Mouse (Mus musculus) megakaryocyte, embryonic 14.5 days (primary cell): Measurements from ENCODE around the gene Selenon. TPM values are rescaled to one million over a fixed set of nuclear protein-coding genes. Genes with fewer than 3 reads are reported as not detected.
A peak's percentile ranks its signal among the peaks of the same experiment; 100 is the strongest.
"Not testable (repeated sequence)": the region's sequence is repeated elsewhere in the genome, so short reads cannot be mapped to it uniquely, and the experiment has no call there.

Source experiments
- H3K27me3 ChIP-seq: replicated peaks from 2 replicates; pipeline ENCODE3; 2012; ENCODE audit warnings: inconsistent platforms
- H3K36me3 ChIP-seq: replicated peaks from 2 replicates; pipeline ENCODE3; 2012; ENCODE audit warnings: low read length, inconsistent platforms, mixed read lengths
- H3K4me1 ChIP-seq: 2 replicates; pipeline ENCODE4 v1.6.1; 2012; ENCODE audit warnings: inconsistent platforms
- H3K4me3 ChIP-seq: replicated peaks from 2 replicates; pipeline ENCODE3; 2012; ENCODE audit warnings: moderate library complexity, mild to moderate bottlenecking, inconsistent platforms
- H3K9me3 ChIP-seq: 2 replicates; pipeline ENCODE4 v1.6.1; 2012; ENCODE audit warnings: inconsistent platforms
- FLI1 ChIP-seq: IDR thresholded peaks from 2 replicates; pipeline ENCODE4 v1.6.1; 2012; ENCODE audit warnings: low read length, inconsistent platforms, mixed read lengths
- GATA1 ChIP-seq: IDR thresholded peaks from 3 replicates; pipeline ENCODE4 v1.6.1; 2012; ENCODE audit warnings: mixed read lengths, low read length, inconsistent platforms, borderline replicate concordance
- polyA plus RNA-seq: library from polyadenylated mRNA; stranded (reverse); fragments of >175 nt; gene quantifications from 2 replicates; pipeline ENCODE4 v1.2.3, GENCODE M21; 2012; ENCODE audit warnings: low replicate concordance; ENCODE audit not compliant: insufficient read depth

Gene Selenon
- polyA plus RNA-seq, 1 experiment, result 9.1 TPM

DNA sequence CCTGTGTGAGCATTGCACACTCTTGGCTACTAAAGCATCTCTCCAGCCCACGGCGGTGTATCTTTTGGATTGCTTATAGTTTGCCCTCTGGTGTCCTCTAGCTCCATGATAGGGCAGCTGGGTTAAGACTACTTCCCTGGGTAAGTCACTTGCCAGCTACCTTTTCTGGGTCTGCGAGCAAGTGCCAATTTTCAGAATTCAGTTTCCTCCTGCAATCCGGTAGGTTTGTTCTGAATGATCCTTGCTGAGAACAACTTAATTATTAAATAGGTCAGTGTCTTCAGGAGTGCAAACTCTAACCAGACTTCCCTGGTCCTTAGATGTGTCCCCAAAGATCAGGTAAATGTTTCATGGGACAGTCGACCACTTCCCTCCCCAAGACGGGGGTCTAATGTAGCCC, 50.9 kb downstream of the Selenon start:
- peaks cover 4% of the 10 kb centered on the region for H3K9me3 ChIP-seq
- no peaks in the 10 kb centered on the region for H3K27me3 ChIP-seq
- H3K4me3 ChIP-seq, result no peak overlapping the region
- H3K36me3 ChIP-seq, result peaks cover 62% of the 10 kb centered on the region
- peaks cover 71% of the 10 kb centered on the region for H3K4me1 ChIP-seq
- TF ChIP-seq FLI1 (no peak), GATA1 (no peak)

- not testable (repeated sequence) for H3K9me3 ChIP-seq, H3K27me3 ChIP-seq
- peak overlapping the region; percentile 75 for H3K4me3 ChIP-seq
- peaks cover 47% of the 10 kb centered on the region for H3K36me3 ChIP-seq
- H3K4me1 ChIP-seq, result peaks cover 78% of the 10 kb centered on the region
Observed at GRCm38 (mm10) chr4:134498983-134499382, 53.0 kb downstream of the Selenon start.

GRCm38 (mm10) chr4:134497986-134498731, 53.8 kb downstream of the Selenon start:
- Histone ChIP-seq H3K36me3 (peaks cover 39% of the 10 kb centered on the region), H3K4me1 (peaks cover 78% of the 10 kb centered on the region), H3K4me3 (peak overlapping the region; percentile 96), H3K27me3 (peaks cover 2% of the 10 kb centered on the region), H3K9me3 (no peaks in the 10 kb centered on the region)
- no peak for TF ChIP-seq FLI1
- TF ChIP-seq GATA1, result no peak

DNA sequence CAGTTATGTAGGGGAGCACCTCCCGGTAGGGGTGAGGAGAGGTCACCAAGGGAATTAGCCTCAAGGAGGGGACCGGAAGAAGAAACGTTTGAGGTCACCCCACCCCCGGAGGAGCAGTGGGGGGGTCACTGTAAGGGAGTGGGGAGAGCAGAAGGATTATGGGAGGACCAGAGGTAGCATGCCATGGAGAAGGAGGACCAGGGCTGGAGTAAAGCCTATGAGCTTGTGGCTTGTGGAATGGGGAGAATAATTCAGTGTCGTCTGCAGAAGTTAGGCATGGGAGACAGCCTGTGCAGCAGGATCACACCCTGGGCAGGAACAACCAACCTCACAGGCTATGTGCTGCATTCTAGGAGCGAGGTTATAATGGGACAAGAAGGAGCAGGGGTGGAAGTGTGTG, 54.7 kb downstream of the Selenon start:
- Histone ChIP-seq H3K4me3 (peak overlapping the region; percentile 96), H3K36me3 (peaks cover 31% of the 10 kb centered on the region), H3K27me3 (peaks cover 8% of the 10 kb centered on the region), H3K4me1 (peaks cover 84% of the 10 kb centered on the region), H3K9me3 (no peaks in the 10 kb centered on the region)
- no peak for TF ChIP-seq GATA1
- no peak for TF ChIP-seq FLI1

DNA sequence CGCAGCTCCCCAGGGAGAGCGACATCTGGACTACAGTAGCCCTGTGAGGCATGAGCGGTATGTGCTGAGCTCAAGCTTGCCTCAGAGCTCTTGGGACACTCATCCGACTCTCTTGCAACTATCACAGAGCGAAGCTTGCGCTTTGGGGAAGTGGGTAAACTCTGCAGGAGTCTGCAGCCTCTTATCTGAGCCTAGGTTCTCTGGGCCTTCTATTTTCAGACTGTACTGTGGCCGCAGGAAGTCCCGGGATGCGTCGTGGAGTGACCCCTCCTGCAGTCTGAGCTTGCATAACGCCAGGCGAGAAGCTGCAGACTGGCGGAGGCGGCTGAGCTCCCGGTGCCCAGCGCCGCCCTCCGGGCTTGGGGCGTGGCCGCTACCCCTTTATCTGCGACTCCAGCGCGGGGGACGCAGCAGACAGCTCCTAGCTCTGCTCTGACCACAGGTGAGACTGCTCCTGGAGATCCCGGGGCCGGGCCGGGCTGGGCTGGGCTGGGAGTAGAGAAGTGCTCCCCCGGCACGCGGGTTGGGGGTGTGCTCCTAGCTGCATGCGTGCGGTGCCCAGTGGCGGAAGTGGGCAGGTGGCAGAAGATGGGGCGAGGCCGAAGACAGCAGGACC, 55.3 kb downstream of the Selenon start, which contains the start of gene Paqr7:
Gene Paqr7, plus strand, starts transcription at position 103 of the 616 bp plus-strand sequence.
- peaks cover 86% of the 10 kb centered on the region for H3K4me1 ChIP-seq
- peak within 1 kb of the TSS; percentile 96 for H3K4me3 ChIP-seq
- TF ChIP-seq FLI1 (peak; percentile 17; the same call in 1 of the 2 replicates), GATA1 (peak; percentile 50; the same call in 1 of the 3 replicates)
- peaks cover 25% of the 10 kb centered on the region for H3K36me3 ChIP-seq
- peaks cover 14% of the 10 kb centered on the region for H3K27me3 ChIP-seq
- no peaks in the 10 kb centered on the region for H3K9me3 ChIP-seq

DNA sequence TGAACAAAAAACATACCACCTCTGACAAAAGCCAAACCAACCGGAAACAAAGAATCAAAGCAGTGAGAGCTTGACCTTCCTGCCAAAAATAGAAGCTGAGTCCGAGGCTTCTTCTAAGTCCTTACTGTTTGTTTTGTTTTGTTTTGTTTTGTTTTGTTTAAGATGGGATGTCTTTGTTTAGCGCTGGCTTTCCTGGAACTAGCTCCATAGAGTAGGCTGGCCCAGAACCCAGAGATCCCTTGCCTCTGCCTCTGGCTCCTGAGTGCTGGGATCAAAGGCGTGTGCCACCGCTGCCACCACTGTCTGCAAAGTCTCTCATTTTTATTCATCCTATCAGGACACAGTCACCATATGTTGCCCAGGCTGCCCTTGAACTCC, 56.4 kb downstream of the Selenon start:
- Histone ChIP-seq H3K9me3 (0 out of 2 replicates have a peak, but pooled peaks cover 3% of the 10 kb centered on the region), H3K27me3 (peaks cover 16% of the 10 kb centered on the region), H3K4me3 (peak overlapping the region; percentile 96), H3K4me1 (peaks cover 91% of the 10 kb centered on the region), H3K36me3 (peaks cover 14% of the 10 kb centered on the region)
- no peak for TF ChIP-seq GATA1

GRCm38 (mm10) chr4:134494780-134495545, 57.0 kb downstream of the Selenon start:
- H3K9me3 ChIP-seq, result 0 out of 2 replicates have a peak, but pooled peaks cover 5% of the 10 kb centered on the region
- peaks cover 90% of the 10 kb centered on the region for H3K4me1 ChIP-seq
- TF ChIP-seq GATA1 (peak; percentile 73; the same call in 1 of the 3 replicates), FLI1 (no peak)
- peaks cover 16% of the 10 kb centered on the region for H3K27me3 ChIP-seq
- peak overlapping the region; percentile 85 for H3K4me3 ChIP-seq
- H3K36me3 ChIP-seq, result peaks cover 10% of the 10 kb centered on the region

DNA sequence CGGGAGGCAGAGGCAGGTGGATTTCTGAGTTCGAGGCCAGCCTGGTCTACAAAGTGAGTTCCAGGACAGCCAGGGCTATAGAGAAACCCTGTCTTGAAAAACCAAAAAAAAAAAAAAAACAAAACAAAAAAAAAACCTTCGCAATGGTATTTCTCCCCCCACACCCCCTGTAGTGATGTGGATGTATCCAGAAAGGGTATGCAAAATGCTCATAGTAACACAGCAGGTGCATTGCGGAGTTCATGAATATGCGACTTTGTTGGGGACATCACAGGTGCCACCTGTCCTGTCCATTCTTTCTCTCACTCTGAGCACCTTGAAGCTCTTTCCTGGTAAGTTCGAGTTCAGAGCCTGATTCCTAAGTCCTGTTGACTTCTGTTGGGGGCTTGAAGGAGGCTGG, 57.8 kb downstream of the Selenon start:
- H3K4me1 ChIP-seq, result peaks cover 90% of the 10 kb centered on the region
- peak overlapping the region; percentile 50 for H3K4me3 ChIP-seq
- H3K36me3 ChIP-seq, H3K9me3 ChIP-seq: not testable (repeated sequence)
- H3K27me3 ChIP-seq, result peaks cover 16% of the 10 kb centered on the region

- no peak overlapping the region for H3K4me3 ChIP-seq
- 0 out of 2 replicates have a peak, but pooled peaks cover 5% of the 10 kb centered on the region for H3K9me3 ChIP-seq
- TF ChIP-seq GATA1, result no peak
- no peak for TF ChIP-seq FLI1
- H3K4me1 ChIP-seq, result peaks cover 67% of the 10 kb centered on the region
- H3K27me3 ChIP-seq, result peaks cover 22% of the 10 kb centered on the region
- no peaks in the 10 kb centered on the region for H3K36me3 ChIP-seq
Observed at GRCm38 (mm10) chr4:134491716-134492115, 60.2 kb downstream of the Selenon start.

- Histone ChIP-seq H3K4me3 (no peak overlapping the region), H3K4me1 (peaks cover 59% of the 10 kb centered on the region), H3K9me3 (0 out of 2 replicates have a peak, but pooled peaks cover 5% of the 10 kb centered on the region), H3K36me3 (no peaks in the 10 kb centered on the region), H3K27me3 (peaks cover 24% of the 10 kb centered on the region)
- TF ChIP-seq GATA1, result no peak
- TF ChIP-seq FLI1, result no peak
Observed at GRCm38 (mm10) chr4:134489986-134490665, 61.8 kb downstream of the Selenon start.
